ENCODE assay signal across 9 mouse cellular contexts in the genomic region with DNA sequence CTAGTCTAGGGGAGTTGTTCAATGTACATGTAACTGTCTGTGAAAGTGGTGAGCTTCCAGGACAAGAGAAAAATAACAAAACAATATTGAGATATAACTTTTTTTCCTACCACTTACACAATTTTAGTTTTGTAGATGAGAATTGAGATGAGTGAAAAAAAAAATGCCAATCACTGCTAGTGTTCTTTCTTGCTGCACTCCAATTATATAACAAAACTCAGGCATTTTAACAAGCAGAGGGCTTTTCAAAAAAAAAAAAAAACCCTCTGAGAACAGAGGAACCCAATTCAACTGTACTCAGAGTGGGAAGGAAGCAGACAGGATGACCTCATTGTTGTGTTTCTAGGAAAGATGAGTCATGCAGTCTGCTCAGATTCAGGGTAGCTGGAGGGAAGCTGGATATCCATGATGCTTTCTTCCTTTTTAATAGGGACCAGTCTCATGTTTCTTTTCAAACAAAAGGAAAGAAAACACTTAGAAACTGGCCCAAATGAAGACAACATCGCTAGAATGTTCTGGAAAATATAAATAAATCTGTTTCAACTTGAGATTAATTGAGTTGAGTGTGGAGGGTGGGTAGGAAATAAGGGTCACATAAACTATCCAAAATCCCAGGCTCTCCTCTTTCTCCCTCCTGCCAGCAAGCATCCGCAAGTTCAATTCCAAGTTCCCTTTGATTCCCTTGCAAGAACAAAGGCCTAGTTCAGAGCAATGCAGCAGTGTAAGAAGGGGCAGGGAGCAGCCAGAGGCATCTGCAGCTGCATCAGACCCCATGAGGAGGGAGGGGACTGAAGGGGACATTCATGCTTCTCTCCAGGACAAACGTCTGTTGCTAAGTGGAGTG.
DNase-seq lines count a peak whose midpoint lies in the region; ATAC-seq and TF ChIP-seq lines count a peak whose summit lies in the region.
"Had no signal": no experiment of that assay in that cellular context is flagged by ENCODE, and none has a peak within 500 bp of the region (broad histone marks: within the 10 kb centered on the region; RNA-seq: fewer than 3 reads in every experiment).

No protein-coding gene starts in this region.

- H3K27me3 ChIP-seq in heart, embryonic 12.5 days (replicated peaks): no peaks in the 10 kb centered on the region
- no peaks in the 10 kb centered on the region for H3K27me3 ChIP-seq in lung, postnatal 0 days (replicated peaks; ENCODE audit: insufficient read depth, low read length)
- no peaks in the 10 kb centered on the region for H3K27me3 ChIP-seq in stomach, embryonic 16.5 days (ENCODE audit: control insufficient read depth, insufficient read depth, low read length)

- peak; percentile 75; the same call in 1 of the 2 replicates for ATAC-seq in heart, embryonic 12.5 days (ENCODE audit: insufficient number of reproducible peaks, low FRiP score)
- peak; percentile 75 for ATAC-seq in lung, postnatal 0 days
- peak; percentile 81; the same call in 1 of the 2 replicates for ATAC-seq in stomach, embryonic 16.5 days (ENCODE audit: insufficient read depth, low FRiP score)

- no peak for TF ChIP-seq CTCF in lung, postnatal 0 days (IDR thresholded peaks at IDR 0.05)

- H3K4me1 ChIP-seq in heart, embryonic 12.5 days (replicated peaks): peaks cover 6% of the 10 kb centered on the region
- no peaks in the 10 kb centered on the region for H3K4me1 ChIP-seq in lung, postnatal 0 days (ENCODE audit: insufficient read depth, low read depth, low read length)
- 0 out of 2 replicates have a peak, but pooled peaks cover 4% of the 10 kb centered on the region for H3K4me1 ChIP-seq in stomach, embryonic 16.5 days (ENCODE audit: control insufficient read depth, insufficient read depth, low read length)

- H3K9ac ChIP-seq in heart, embryonic 12.5 days: no peak overlapping the region
- H3K9ac ChIP-seq in lung, postnatal 0 days (replicated peaks; ENCODE audit: low read depth): no peak overlapping the region
- H3K9ac ChIP-seq in stomach, embryonic 16.5 days (ENCODE audit: low read length): no peak overlapping the region

- peak overlapping the region; percentile 77 for H3K27ac ChIP-seq in heart, embryonic 12.5 days (ENCODE audit: poor library complexity, severe bottlenecking)
- H3K27ac ChIP-seq in lung, postnatal 0 days (ENCODE audit: low read length): no peak overlapping the region
- peak overlapping the region; percentile 67 for H3K27ac ChIP-seq in stomach, embryonic 16.5 days (ENCODE audit: low read length)

- DNase-seq in heart, adult 11 months: peak; percentile 84
- no peak for DNase-seq in heart, postnatal 36 days
- peak; percentile 1 for DNase-seq in ZHBTc4 (ENCODE audit: low read depth, low spot score)
- peak; percentile 70 for DNase-seq in lung, postnatal 0 days (ENCODE audit: low spot score)
- DNase-seq in adrenal gland, postnatal 14 days: no peak
- DNase-seq in cerebellum, adult 11 months: no peak

- H3K36me3 ChIP-seq in heart, embryonic 12.5 days: no peaks in the 10 kb centered on the region
- no peaks in the 10 kb centered on the region for H3K36me3 ChIP-seq in lung, postnatal 0 days (ENCODE audit: insufficient read depth, low read length)
- no peaks in the 10 kb centered on the region for H3K36me3 ChIP-seq in stomach, embryonic 16.5 days (ENCODE audit: control insufficient read depth, insufficient read depth, low read length)

- intact Hi-C loops in heart, postnatal 36 days (cut with DNase I): no loop called here

- 25% methylated on average over 3 of the region's 3 CpGs for WGBS in heart, embryonic 12.5 days
- WGBS in lung, postnatal 0 days: 21% methylated on average over 3 of the region's 3 CpGs
- 29% methylated on average over 3 of the region's 3 CpGs for WGBS in stomach, embryonic 16.5 days

- peak; percentile 62 for TF ChIP-seq EP300 in lung, postnatal 0 days (IDR thresholded peaks at IDR 0.05)

- H3K4me3 ChIP-seq in heart, embryonic 12.5 days: no peak overlapping the region
- no peak overlapping the region for H3K4me3 ChIP-seq in lung, postnatal 0 days (ENCODE audit: low read depth, low read length)
- no peak overlapping the region for H3K4me3 ChIP-seq in stomach, embryonic 16.5 days (replicated peaks; ENCODE audit: low read length)
- H3K4me3 ChIP-seq: erythroblast, embryonic 14.5 days had no signal

- H3K9me3 ChIP-seq in heart, embryonic 12.5 days (replicated peaks): no peaks in the 10 kb centered on the region
- H3K9me3 ChIP-seq in lung, postnatal 0 days (ENCODE audit: low read length): no peaks in the 10 kb centered on the region
- H3K9me3 ChIP-seq in stomach, embryonic 16.5 days (replicated peaks; ENCODE audit: control insufficient read depth, low read length): no peaks in the 10 kb centered on the region

- no peak overlapping the region for H3K4me2 ChIP-seq in heart, embryonic 12.5 days
- no peak overlapping the region for H3K4me2 ChIP-seq in lung, postnatal 0 days (replicated peaks; ENCODE audit: low read depth, low read length)
- no peak overlapping the region for H3K4me2 ChIP-seq in stomach, embryonic 16.5 days (ENCODE audit: low read depth, low read length)

Comparison
In these comparisons a context has a peak if more than half of its experiments do, and no peak if none do; other contexts are left out.
1. DNase-seq: peak in heart, adult 11 months (single experiment), ZHBTc4 (single experiment) and lung, postnatal 0 days (single experiment); none in heart, postnatal 36 days (0 of 2), adrenal gland, postnatal 14 days (single experiment) and cerebellum, adult 11 months (single experiment).
2. Peak in every context shown above with its lines, with median percentiles within 50 percentile points of each other: ATAC-seq.